Mouse (Mus musculus) WW6 (cell line): Measurements from ENCODE around the gene Neb.
"Not testable (repeated sequence)": the region's sequence is repeated elsewhere in the genome, so short reads cannot be mapped to it uniquely, and the experiment has no call there.

Experiments
- DNase-seq: peaks from one replicate; pipeline ENCODE4 v3.0.0-alpha.2; 2013; ENCODE audit warnings: low read depth, low spot score

Gene Neb

DNA sequence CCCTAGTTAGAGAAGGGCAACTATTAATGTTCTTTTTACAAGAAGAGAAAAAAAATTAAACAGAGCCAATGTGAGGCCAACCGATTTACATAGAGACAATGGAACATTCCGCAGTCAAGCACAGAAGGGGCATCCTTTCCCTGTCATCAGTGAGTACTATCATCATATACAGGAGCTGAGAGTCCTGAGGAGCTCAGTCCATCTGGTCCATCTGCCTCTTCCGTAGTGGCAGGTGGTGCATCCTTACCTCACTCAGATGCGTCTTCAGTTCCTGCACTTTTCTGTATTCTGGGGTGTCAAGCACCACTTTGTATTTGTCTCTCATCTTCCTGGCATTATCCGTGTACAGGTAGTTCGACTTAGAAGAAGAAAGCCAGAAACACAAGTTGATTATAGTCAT lies 184.6 kb downstream of the Neb start:
- DNase-seq = no peak

DNA sequence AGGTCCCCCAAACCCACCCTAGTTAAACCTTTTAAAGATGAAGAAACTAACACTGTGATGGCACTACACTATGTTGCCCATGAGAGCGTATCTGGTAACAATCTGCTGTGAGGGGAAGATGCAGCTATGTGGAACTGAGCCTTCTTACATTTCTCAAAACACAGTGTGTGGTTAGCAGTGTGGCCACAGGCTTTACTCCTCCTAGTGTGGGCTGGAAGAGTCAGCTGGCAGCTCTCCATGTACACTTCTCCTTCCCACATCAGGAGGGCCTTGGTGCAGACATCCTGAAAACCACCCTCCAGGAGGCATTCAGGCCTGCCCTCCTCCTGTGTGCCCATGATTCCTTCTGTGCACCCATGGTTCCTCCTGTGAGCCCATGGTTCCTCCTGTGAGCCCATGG lies 198.6 kb downstream of the Neb start:
- no peak for DNase-seq

- no peak for DNase-seq
Observed at GRCm38 (mm10) chr2:52177726-52178125, 200.5 kb downstream of the Neb start.

DNA sequence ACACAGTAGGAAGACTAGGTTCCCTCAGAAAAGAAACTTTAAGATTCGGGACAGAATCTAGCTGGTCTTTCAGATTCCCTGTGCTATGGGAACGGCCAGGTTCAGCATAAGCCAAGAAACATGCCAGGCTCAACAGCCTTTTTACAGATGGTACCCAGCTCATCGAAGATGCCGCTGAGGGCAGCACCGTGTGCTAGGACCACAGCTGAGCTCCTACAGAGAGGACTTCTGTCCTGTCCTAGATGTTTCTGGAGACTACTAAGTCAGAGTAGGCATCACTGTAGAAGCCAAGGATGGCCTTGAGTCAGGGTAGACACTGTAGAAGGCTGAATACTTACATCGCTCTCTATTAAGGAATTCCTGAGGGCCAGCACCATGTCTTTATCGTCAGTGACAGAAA lies 201.1 kb downstream of the Neb start:
- DNase-seq = no peak

DNA sequence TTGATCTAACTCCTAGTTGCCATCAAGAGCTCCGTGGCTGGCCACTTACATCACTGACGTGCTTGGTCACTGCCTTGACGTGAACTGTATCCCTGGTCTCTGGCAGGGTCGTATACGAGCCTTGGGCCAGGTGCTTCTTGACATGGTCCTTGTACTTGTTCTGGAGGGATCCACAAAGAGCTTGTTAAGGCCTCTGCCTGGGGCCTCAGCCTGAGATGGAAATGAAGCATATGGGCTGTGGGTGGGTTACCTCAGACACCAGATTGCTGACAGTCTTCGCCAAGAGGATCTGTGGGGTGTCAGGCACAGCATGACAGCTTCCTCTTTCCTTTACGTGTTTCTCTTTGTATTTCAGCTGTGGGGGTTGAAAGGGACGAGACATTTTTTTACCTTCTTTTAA lies 201.7 kb downstream of the Neb start:
- DNase-seq = no peak

GRCm38 (mm10) chr2:52174951-52175350 lies 203.3 kb downstream of the Neb start:
- DNase-seq = no peak

- no peak for DNase-seq
Observed at GRCm38 (mm10) chr2:52169243-52170005, 208.8 kb downstream of the Neb start.

GRCm38 (mm10) chr2:52153064-52153463 lies 225.2 kb downstream of the Neb start:
- DNase-seq = no peak

GRCm38 (mm10) chr2:52133351-52133750 lies 244.9 kb downstream of the Neb start:
- no peak for DNase-seq

DNA sequence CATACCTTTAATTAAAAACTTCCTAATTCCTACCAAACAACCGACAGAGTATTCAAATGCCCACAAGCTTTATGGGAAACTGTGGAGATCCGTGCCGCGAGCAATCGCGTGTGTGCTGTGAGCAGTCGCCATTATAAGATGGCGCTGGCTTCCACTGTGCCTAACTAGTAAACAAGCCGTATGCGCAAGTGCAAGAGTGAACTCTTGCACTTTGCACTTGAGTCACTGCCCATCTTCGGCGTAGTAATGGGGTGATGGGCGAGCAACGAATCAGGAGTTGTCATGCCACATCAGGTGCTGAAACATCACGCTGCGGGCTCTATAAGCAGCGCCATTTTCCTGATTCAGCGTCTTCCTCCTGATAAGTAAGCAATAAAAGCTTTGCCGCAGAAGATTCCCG lies 246.9 kb downstream of the Neb start:
- not testable (repeated sequence) for DNase-seq

- no peak for DNase-seq
Observed at GRCm38 (mm10) chr2:52114086-52114485, 264.2 kb downstream of the Neb start.
